ENCODE assay signal across 8 mouse cellular contexts in the genomic region with DNA sequence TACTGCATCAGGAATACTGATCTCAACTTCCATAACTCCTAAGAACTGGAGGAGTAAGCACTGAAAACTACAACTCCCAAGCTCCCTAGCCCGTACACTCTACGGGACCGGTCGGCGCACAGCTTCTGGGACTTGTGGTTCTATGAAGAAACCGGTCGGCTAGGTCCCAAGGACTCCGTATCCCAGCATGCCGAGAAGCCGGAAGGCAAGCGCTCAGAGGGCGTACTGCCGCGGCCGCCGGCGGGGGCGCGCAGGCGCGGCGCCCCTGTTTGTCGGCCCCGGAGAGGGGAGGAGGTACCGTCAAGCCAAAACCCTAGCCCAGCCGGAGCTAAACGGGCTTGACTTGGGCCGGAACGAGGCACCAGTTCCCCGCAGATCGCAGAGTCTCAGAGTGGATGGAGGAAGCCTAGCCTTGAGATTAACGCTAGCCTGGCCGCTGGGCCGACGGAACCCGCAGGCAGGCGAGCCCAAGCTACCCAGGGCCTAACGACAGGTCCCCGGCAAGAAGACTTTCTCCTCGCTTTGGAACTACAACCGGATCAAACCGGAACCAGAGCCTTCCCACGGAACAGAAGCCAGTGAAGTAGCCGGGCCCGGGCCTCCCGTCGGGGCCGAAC. TPM values are rescaled to one million over a fixed set of nuclear protein-coding genes. Genes with fewer than 3 reads are reported as not detected.
DNase-seq lines count a peak whose midpoint lies in the region; ATAC-seq lines count a peak whose summit lies in the region.

A gene (plus strand): TSS at position 155 of the 617 bp plus-strand sequence.

- under 1% methylated on average over 45 of the region's 48 CpGs for WGBS in hindbrain, embryonic 15.5 days
- under 1% methylated on average over 47 of the region's 48 CpGs for WGBS in macrophage (ENCODE audit: missing documents)

- no peaks in the 10 kb centered on the region for H3K9me3 ChIP-seq in hindbrain, embryonic 15.5 days

- no peaks in the 10 kb centered on the region for H3K27me3 ChIP-seq in hindbrain, embryonic 15.5 days

- H3K36me3 ChIP-seq in hindbrain, embryonic 15.5 days, result peaks cover 16% of the 10 kb centered on the region
- peaks cover 17% of the 10 kb centered on the region for H3K36me3 ChIP-seq in macrophage (ENCODE audit: inconsistent target)

- peak; percentile 95 for DNase-seq in T-cell, adult 2 months (ENCODE audit: low spot score)
- DNase-seq in cerebellum, postnatal 36 days, result peak; percentile 89 to 91
- DNase-seq in frontal cortex, postnatal 36 days (ENCODE audit: low spot score in 2 of 2), result peak; percentile 92 to 96
- DNase-seq in left cerebral cortex, adult 18-20 months (ENCODE audit: low spot score in 2 of 2), result peak; percentile 88 to 94
- DNase-seq in right cerebral cortex, adult 18-20 months, result peak; percentile 98
- peak; percentile 62 for DNase-seq in urinary bladder, postnatal 10 days (ENCODE audit: low spot score)

- peak within 1 kb of the TSS; percentile 80 for H3K4me3 ChIP-seq in hindbrain, embryonic 15.5 days
- peak within 1 kb of the TSS; percentile 75 for H3K4me3 ChIP-seq in macrophage (ENCODE audit: inconsistent target)

- peak within 1 kb of the TSS; percentile 83 for H3K27ac ChIP-seq in hindbrain, embryonic 15.5 days (replicated peaks)
- peak within 1 kb of the TSS; percentile 57 for H3K27ac ChIP-seq in macrophage

- H3K4me2 ChIP-seq in hindbrain, embryonic 15.5 days, result peak within 1 kb of the TSS; percentile 99

- peak within 1 kb of the TSS; percentile 84 for H3K9ac ChIP-seq in hindbrain, embryonic 15.5 days

- peaks cover 43% of the 10 kb centered on the region for H3K79me2 ChIP-seq in macrophage (ENCODE audit: inconsistent target)

- ATAC-seq in hindbrain, embryonic 15.5 days (ENCODE audit: low FRiP score, low read depth), result peak; percentile 98

- H3K4me1 ChIP-seq in hindbrain, embryonic 15.5 days (replicated peaks), result peaks cover 40% of the 10 kb centered on the region

RNA-seq across cellular contexts. Expression of the gene that starts here (rescaled TPM):
- polyA plus RNA-seq in hindbrain, embryonic 15.5 days (2015; fragmentation: Nextera tagmentation; extraction: Ambion mirVana), result 48.1 and 48.5 TPM in 2 replicates
- total RNA-seq in left cerebral cortex, adult 18-20 months (2021), result 10 to 100 TPM; 36.0 to 38.5 TPM
- total RNA-seq in macrophage (2018; cell fraction: chromatin; rRNA removed), result 10 to 100 TPM in 7 of 26 experiments, 1 to 10 TPM in 19; 1.8 to 13.0 (median 7.5) TPM
- 10 to 100 TPM; 21.5 to 47.5 (median 35.3) TPM for total RNA-seq in macrophage (2018; cell fraction: cytosol; rRNA removed)
- 10 to 100 TPM; 11.9 to 49.2 (median 29.9) TPM for total RNA-seq in macrophage (2018; cell fraction: nucleus; rRNA removed)
- 17.7 to 33.3 TPM (median 29.4 TPM) in 3 replicates for polyA plus RNA-seq in macrophage (2018)

Comparison
In these comparisons a context has a peak if more than half of its experiments do, and no peak if none do; other contexts are left out.
1. Peak in every context shown above with its lines: DNase-seq, ATAC-seq, H3K4me3 ChIP-seq and H3K27ac ChIP-seq.